Mouse (Mus musculus) adrenal gland, adult 2 months (tissue): ENCODE measurements around the gene Krt33b. TPM values are rescaled to one million over a fixed set of nuclear protein-coding genes. Genes with fewer than 3 reads are reported as not detected.

Experiments used
- DNase-seq: peaks from one replicate; pipeline ENCODE4 v3.0.0; 2021
- polyA plus RNA-seq: library from polyadenylated mRNA; depleted of rRNA; stranded (reverse); fragments of >200 nt; gene quantifications from 2 replicates; pipeline ENCODE4 v1.2.3, GENCODE M21; 2012; rRNA removed
- total RNA-seq, 2 experiments: library from RNA; stranded (reverse); gene quantifications; 2 replicates each; pipeline ENCODE4 v1.2.3; 2021

Gene Krt33b
- total and polyA plus RNA-seq, 3 experiments = not detected

GRCm38 (mm10) chr11:99993620-99994383 is 35.9 kb downstream of the Krt33b start, which contains the start of gene Krtap17-1:
Gene Krtap17-1, minus strand, starts transcription at chr11:99993994.
- no peak for DNase-seq

GRCm38 (mm10) chr11:99990571-99990970 is 39.1 kb downstream of the Krt33b start:
- no peak for DNase-seq

- peak; percentile 79 for DNase-seq
These were observed 39.7 kb downstream of the Krt33b start for GRCm38 (mm10) chr11:99989881-99990405.

GRCm38 (mm10) chr11:99988530-99988929 is 41.1 kb downstream of the Krt33b start:
- DNase-seq = no peak

- DNase-seq = no peak
These were observed 43.5 kb downstream of the Krt33b start, which contains the start of gene Krtap16-1 for GRCm38 (mm10) chr11:99986180-99986647. Gene Krtap16-1, minus strand, starts transcription at chr11:99986597.

GRCm38 (mm10) chr11:99985291-99986092 is 44.2 kb downstream of the Krt33b start:
- peak; percentile 9 for DNase-seq

GRCm38 (mm10) chr11:99983442-99983841 is 46.2 kb downstream of the Krt33b start:
- no peak for DNase-seq

GRCm38 (mm10) chr11:99982731-99983130 is 46.9 kb downstream of the Krt33b start:
- DNase-seq = no peak

- DNase-seq = no peak
These were observed 50.7 kb downstream of the Krt33b start, which contains the start of gene Krtap29-1 for GRCm38 (mm10) chr11:99978953-99979352. Gene Krtap29-1, minus strand, starts transcription at chr11:99979053.

Other genes starting within 250 kb of the Krt33b start
Only the 30 nearest of the 34 such genes appear.
- gene Gm11569, start 230.9 kb downstream of the Krt33b start, total RNA-seq = not detected
- not detected in 2 replicates for gene Gm11569, start 230.9 kb downstream of the Krt33b start, polyA plus RNA-seq
- gene Gm11554, start 225.4 kb downstream of the Krt33b start, total RNA-seq = not detected
- not detected in 2 replicates for gene Gm11554, start 225.4 kb downstream of the Krt33b start, polyA plus RNA-seq
- gene Krtap4-13, start 220.0 kb downstream of the Krt33b start, total RNA-seq = not detected
- gene Krtap4-13, start 220.0 kb downstream of the Krt33b start, polyA plus RNA-seq = not detected in 2 replicates
- not detected for gene Gm11564, start 214.2 kb downstream of the Krt33b start, total RNA-seq
- gene Gm11564, start 214.2 kb downstream of the Krt33b start, polyA plus RNA-seq = not detected in 2 replicates
- gene 2300003K06Rik, start 191.8 kb downstream of the Krt33b start, total RNA-seq = not detected
- not detected in 2 replicates for gene 2300003K06Rik, start 191.8 kb downstream of the Krt33b start, polyA plus RNA-seq
- gene Krtap4-16, start 178.3 kb downstream of the Krt33b start, total RNA-seq = not detected
- gene Krtap4-16, start 178.3 kb downstream of the Krt33b start, polyA plus RNA-seq = not detected in 2 replicates
- not detected for gene Gm11568, start 172.0 kb downstream of the Krt33b start, total RNA-seq
- not detected in 2 replicates for gene Gm11568, start 172.0 kb downstream of the Krt33b start, polyA plus RNA-seq
- gene Gm11559, start 165.4 kb downstream of the Krt33b start, total RNA-seq = not detected
- gene Gm11559, start 165.4 kb downstream of the Krt33b start, polyA plus RNA-seq = not detected in 2 replicates
- gene Krtap9-1, start 156.5 kb downstream of the Krt33b start, total RNA-seq = not detected
- gene Krtap9-1, start 156.5 kb downstream of the Krt33b start, polyA plus RNA-seq = not detected in 2 replicates
- gene Gm11567, start 150.7 kb downstream of the Krt33b start, total RNA-seq = not detected
- not detected in 2 replicates for gene Gm11567, start 150.7 kb downstream of the Krt33b start, polyA plus RNA-seq
- not detected for gene Krtap31-1, start 121.9 kb downstream of the Krt33b start, total RNA-seq
- gene Krtap31-1, start 121.9 kb downstream of the Krt33b start, polyA plus RNA-seq = not detected in 2 replicates
- gene Gm11565, start 115.1 kb downstream of the Krt33b start, total RNA-seq = not detected
- not detected in 2 replicates for gene Gm11565, start 115.1 kb downstream of the Krt33b start, polyA plus RNA-seq
- gene Krtap31-2, start 93.6 kb downstream of the Krt33b start, total RNA-seq = not detected
- gene Krtap31-2, start 93.6 kb downstream of the Krt33b start, polyA plus RNA-seq = not detected in 2 replicates
- not detected for gene Krtap9-5, start 81.4 kb downstream of the Krt33b start, total RNA-seq
- gene Krtap9-5, start 81.4 kb downstream of the Krt33b start, polyA plus RNA-seq = not detected in 2 replicates
- not detected for gene Krtap29-1, start 50.8 kb downstream of the Krt33b start, total RNA-seq
- gene Krtap29-1, start 50.8 kb downstream of the Krt33b start, polyA plus RNA-seq = not detected in 2 replicates
- gene Krtap16-1, start 43.3 kb downstream of the Krt33b start, total RNA-seq = not detected
- not detected in 2 replicates for gene Krtap16-1, start 43.3 kb downstream of the Krt33b start, polyA plus RNA-seq
- not detected for gene Krtap17-1, start 35.9 kb downstream of the Krt33b start, total RNA-seq
- not detected in 2 replicates for gene Krtap17-1, start 35.9 kb downstream of the Krt33b start, polyA plus RNA-seq
- not detected for gene Krt33a, start 13.7 kb downstream of the Krt33b start, total RNA-seq
- gene Krt33a, start 13.7 kb downstream of the Krt33b start, polyA plus RNA-seq = not detected in 2 replicates
- not detected for gene Krt34, start 11.7 kb upstream of the Krt33b start, total RNA-seq
- not detected in 2 replicates for gene Krt34, start 11.7 kb upstream of the Krt33b start, polyA plus RNA-seq
- gene Krt31, start 20.7 kb upstream of the Krt33b start, total RNA-seq = not detected
- not detected in 2 replicates for gene Krt31, start 20.7 kb upstream of the Krt33b start, polyA plus RNA-seq
- not detected for gene Krt32, start 58.4 kb upstream of the Krt33b start, total RNA-seq
- gene Krt32, start 58.4 kb upstream of the Krt33b start, polyA plus RNA-seq = not detected in 2 replicates
- not detected for gene Krt35, start 66.4 kb upstream of the Krt33b start, total RNA-seq
- not detected in 2 replicates for gene Krt35, start 66.4 kb upstream of the Krt33b start, polyA plus RNA-seq
- gene Krt36, start 75.8 kb upstream of the Krt33b start, total RNA-seq = under 1 TPM; 0.28 to 0.43 TPM
- gene Krt36, start 75.8 kb upstream of the Krt33b start, polyA plus RNA-seq = 0.31 and 0.50 TPM in 2 replicates
- gene Krt13, start 91.7 kb upstream of the Krt33b start, total RNA-seq = not detected
- gene Krt13, start 91.7 kb upstream of the Krt33b start, polyA plus RNA-seq = not detected in 2 replicates
- gene Krt15, start 106.1 kb upstream of the Krt33b start, total RNA-seq = not detected
- not detected in 2 replicates for gene Krt15, start 106.1 kb upstream of the Krt33b start, polyA plus RNA-seq
- gene Krt19, start 118.8 kb upstream of the Krt33b start, total RNA-seq = 1 to 10 TPM; 6.1 to 8.6 TPM
- gene Krt19, start 118.8 kb upstream of the Krt33b start, polyA plus RNA-seq = 2.6 and 4.4 TPM in 2 replicates
- not detected for gene Krt9, start 163.4 kb upstream of the Krt33b start, total RNA-seq
- gene Krt9, start 163.4 kb upstream of the Krt33b start, polyA plus RNA-seq = not detected in 2 replicates
- gene Krt14, start 177.7 kb upstream of the Krt33b start, total RNA-seq = under 1 TPM in 1 of 2 experiments, not detected in 1; 0.52 TPM
- 0.12 and 0.13 TPM in 2 replicates for gene Krt14, start 177.7 kb upstream of the Krt33b start, polyA plus RNA-seq
- not detected for gene Krt16, start 219.0 kb upstream of the Krt33b start, total RNA-seq
- gene Krt16, start 219.0 kb upstream of the Krt33b start, polyA plus RNA-seq = not detected in 2 replicates
- gene Krt17, start 231.2 kb upstream of the Krt33b start, total RNA-seq = not detected
- gene Krt17, start 231.2 kb upstream of the Krt33b start, polyA plus RNA-seq = not detected in 2 replicates